Mouse (Mus musculus) brain, adult 2 months (tissue): Measurements from ENCODE around the gene Gpr137b.
A peak's percentile ranks its signal among the peaks of the same experiment; 100 is the strongest.
"Not testable (repeated sequence)": the region's sequence is repeated elsewhere in the genome, so short reads cannot be mapped to it uniquely, and the experiment has no call there.

Experiments used
- DNase-seq: peaks from one replicate; pipeline ENCODE4 v3.0.0; 2011; ENCODE audit warnings: low read depth, low spot score

The Gpr137b gene

GRCm38 (mm10) chr13:13366371-13366770, 27.4 kb downstream of the Gpr137b start:
- not testable (repeated sequence) for DNase-seq

- DNase-seq, result not testable (repeated sequence)
These were observed 30.3 kb downstream of the Gpr137b start for GRCm38 (mm10) chr13:13363536-13363935.

- DNase-seq, result not testable (repeated sequence)
These were observed 31.6 kb downstream of the Gpr137b start for GRCm38 (mm10) chr13:13362261-13362660.

- DNase-seq, result not testable (repeated sequence)
These were observed 33.8 kb downstream of the Gpr137b start for GRCm38 (mm10) chr13:13360045-13360444.

- DNase-seq, result not testable (repeated sequence)
These were observed 35.2 kb downstream of the Gpr137b start for GRCm38 (mm10) chr13:13358602-13359001.

- peak; percentile 11 for DNase-seq
These were observed 35.7 kb downstream of the Gpr137b start for GRCm38 (mm10) chr13:13358097-13358496.

GRCm38 (mm10) chr13:13352113-13352512, 41.7 kb downstream of the Gpr137b start:
- not testable (repeated sequence) for DNase-seq

GRCm38 (mm10) chr13:13350681-13351080, 43.1 kb downstream of the Gpr137b start:
- DNase-seq, result not testable (repeated sequence)

GRCm38 (mm10) chr13:13349288-13349687, 44.5 kb downstream of the Gpr137b start:
- peak; percentile 20 for DNase-seq

GRCm38 (mm10) chr13:13347634-13348412, 46.0 kb downstream of the Gpr137b start:
- peak; percentile 10 for DNase-seq

GRCm38 (mm10) chr13:13337361-13337760, 56.5 kb downstream of the Gpr137b start:
- not testable (repeated sequence) for DNase-seq

- peak; percentile 9 for DNase-seq
These were observed 64.9 kb downstream of the Gpr137b start for GRCm38 (mm10) chr13:13328876-13329275.
